Mouse (Mus musculus) heart, adult 10 weeks (tissue): ENCODE measurements around the gene Psmf1. TPM values are rescaled to one million over a fixed set of nuclear protein-coding genes. Genes with fewer than 3 reads are reported as not detected.

Experiments
- polyA plus RNA-seq: library from polyadenylated mRNA; stranded (reverse); fragments of 350-450 nt; fragmentation: Illumina TruSeq; extraction: RNeasy Lipid Tissue Mini Kit (QIAGEN cat#74804); gene quantifications from one replicate; pipeline ENCODE4 v1.2.3, GENCODE M21; 2014; ENCODE audit warnings: low read depth, low replicate concordance

Gene Psmf1
- polyA plus RNA-seq, result 22.7 TPM

GRCm38 (mm10) chr2:151743845-151744244, at the start of gene Psmf1:
Gene Psmf1, minus strand, starts transcription at chr2:151744186.

GRCm38 (mm10) chr2:151701231-151702145, 42.5 kb downstream of the Psmf1 start, which contains the start of gene Tmem74b:
Gene Tmem74b, plus strand, starts transcription at chr2:151702008.

GRCm38 (mm10) chr2:151668433-151668832, 75.6 kb downstream of the Psmf1 start, which contains the start of gene Rad21l:
Gene Rad21l, minus strand, starts transcription at chr2:151668533.

Other genes starting within 250 kb of the Psmf1 start
- gene Fkbp1a, start 201.7 kb downstream of the Psmf1 start, polyA plus RNA-seq, result 166 TPM
- 3.3 TPM for gene Sdcbp2, start 171.6 kb downstream of the Psmf1 start, polyA plus RNA-seq
- gene Snph, start 111.6 kb downstream of the Psmf1 start, polyA plus RNA-seq, result not detected
- not detected for gene Rad21l, start 75.7 kb downstream of the Psmf1 start, polyA plus RNA-seq
- gene Tmem74b, start 42.2 kb downstream of the Psmf1 start, polyA plus RNA-seq, result 4.1 TPM
- not detected for gene Rspo4, start 98.7 kb upstream of the Psmf1 start, polyA plus RNA-seq
- gene Angpt4, start 167.0 kb upstream of the Psmf1 start, polyA plus RNA-seq, result 0.18 TPM
- 2.8 TPM for gene Fam110a, start 236.0 kb upstream of the Psmf1 start, polyA plus RNA-seq